Mouse (Mus musculus): ENCODE data around the gene Hpgds. TPM values are rescaled to one million over a fixed set of nuclear protein-coding genes. Genes with fewer than 3 reads are reported as not detected.

Hpgds gene
- polyA plus RNA-seq (2016; fragmentation: Nextera tagmentation; extraction: Ambion mirVana): 0.54 and 1.4 TPM in 2 replicates

DNA sequence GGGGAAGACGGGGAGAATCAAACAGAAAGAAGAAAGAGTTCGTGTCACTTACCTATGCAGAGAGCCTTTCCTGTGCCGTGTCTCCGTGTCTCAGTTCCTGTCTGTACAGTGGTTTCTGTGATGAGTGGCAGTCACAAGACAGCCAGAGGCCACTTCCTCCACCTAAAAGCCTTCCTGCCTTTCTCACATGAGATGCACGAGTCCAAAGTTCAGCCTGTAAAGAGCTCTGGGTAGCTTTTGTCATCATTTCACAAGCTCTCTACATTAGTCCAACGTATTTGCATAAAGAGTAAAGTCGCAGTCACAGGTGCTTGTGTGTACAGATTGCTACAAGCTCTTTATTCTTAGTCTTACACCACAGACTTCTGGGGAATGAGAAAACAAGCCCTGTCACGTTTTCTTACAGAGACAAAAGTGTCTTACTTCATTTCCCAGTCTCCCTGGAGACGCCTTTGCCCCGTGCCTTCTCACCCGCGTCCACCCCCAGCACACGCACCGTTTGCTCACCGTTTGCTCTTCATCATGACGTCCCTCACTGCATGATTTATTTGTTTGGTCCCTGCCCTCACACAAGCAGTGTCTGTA, at the start of gene Hpgds:
TSS of gene Hpgds (minus strand) at position 288 of the 585 bp plus-strand sequence.
- Histone ChIP-seq H3K4me1 (no peaks in the 10 kb centered on the region), H3K4me3 (no peak within 1 kb of the TSS), H3K36me3 (no peaks in the 10 kb centered on the region), H3K27ac (no peak within 1 kb of the TSS), H3K9me3 (no peaks in the 10 kb centered on the region), H3K27me3 (ENCODE audit: insufficient read depth, poor library complexity, severe bottlenecking) (no peaks in the 10 kb centered on the region)
- WGBS: 71% methylated on average over 16 of the region's 16 CpGs
- DNase-seq (ENCODE audit: low spot score): no peak

DNA sequence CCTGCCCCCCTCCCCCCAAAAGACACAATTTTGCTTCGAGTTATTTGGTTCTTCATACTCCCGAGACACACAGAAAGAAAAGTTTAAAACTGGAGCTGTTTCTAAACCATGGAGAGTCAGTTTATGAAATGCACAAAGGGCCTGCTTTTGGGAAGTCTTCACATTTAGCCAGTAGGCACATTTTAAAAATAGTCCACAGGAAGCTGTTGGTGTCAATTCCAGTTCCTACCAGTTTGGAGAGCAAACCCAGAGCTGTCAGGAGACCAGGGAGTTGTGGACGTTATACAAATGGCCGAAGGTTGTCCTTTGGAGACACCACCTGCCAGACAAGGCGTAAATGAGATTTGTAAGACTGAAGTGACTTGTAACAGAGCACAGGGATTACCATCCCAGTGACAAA, 20.3 kb upstream of the Hpgds start:
- peaks cover 5% of the 10 kb centered on the region; the same call in 1 of the 2 replicates for H3K4me1 ChIP-seq
- peak overlapping the region; percentile 36; the same call in 1 of the 2 replicates for H3K27ac ChIP-seq
- WGBS: 38% methylated on average over 5 of the region's 5 CpGs

DNA sequence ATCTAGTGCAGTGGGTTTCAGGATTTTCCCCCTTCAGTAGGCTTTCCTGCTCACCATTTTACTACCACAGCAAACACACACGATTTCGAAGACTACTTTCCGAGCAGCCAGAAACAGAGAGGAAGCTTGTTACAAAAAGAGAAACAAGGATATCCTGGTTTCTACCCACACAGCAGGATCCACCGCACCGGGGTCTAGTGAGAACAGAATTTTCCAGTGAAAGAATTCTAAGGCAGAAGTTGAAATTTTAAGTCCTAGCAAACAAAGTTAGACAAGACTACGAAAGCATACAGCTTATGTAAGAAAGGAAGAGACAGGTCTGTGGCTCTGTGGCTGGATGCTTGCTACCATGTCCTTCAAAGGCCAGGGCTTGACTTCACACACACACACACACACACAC, 19.4 kb upstream of the Hpgds start:
- H3K27me3 ChIP-seq (ENCODE audit: insufficient read depth, poor library complexity, severe bottlenecking): no peaks in the 10 kb centered on the region
- peak overlapping the region; percentile 42; the same call in 1 of the 2 replicates for H3K27ac ChIP-seq
- no peaks in the 10 kb centered on the region for H3K36me3 ChIP-seq
- no peak for DNase-seq (ENCODE audit: low spot score)
- H3K4me3 ChIP-seq: no peak overlapping the region
- H3K4me1 ChIP-seq: peaks cover 5% of the 10 kb centered on the region; the same call in 1 of the 2 replicates
- H3K9me3 ChIP-seq: no peaks in the 10 kb centered on the region
- 72% methylated on average over 6 of the region's 6 CpGs for WGBS

More for the DNA sequence above, 20.3 kb upstream of the Hpgds start:
- Histone ChIP-seq H3K4me3 (no peak overlapping the region), H3K9me3 (no peaks in the 10 kb centered on the region), H3K36me3 (no peaks in the 10 kb centered on the region), H3K27me3 (ENCODE audit: insufficient read depth, poor library complexity, severe bottlenecking) (no peaks in the 10 kb centered on the region)
- DNase-seq (ENCODE audit: low spot score): no peak

DNA sequence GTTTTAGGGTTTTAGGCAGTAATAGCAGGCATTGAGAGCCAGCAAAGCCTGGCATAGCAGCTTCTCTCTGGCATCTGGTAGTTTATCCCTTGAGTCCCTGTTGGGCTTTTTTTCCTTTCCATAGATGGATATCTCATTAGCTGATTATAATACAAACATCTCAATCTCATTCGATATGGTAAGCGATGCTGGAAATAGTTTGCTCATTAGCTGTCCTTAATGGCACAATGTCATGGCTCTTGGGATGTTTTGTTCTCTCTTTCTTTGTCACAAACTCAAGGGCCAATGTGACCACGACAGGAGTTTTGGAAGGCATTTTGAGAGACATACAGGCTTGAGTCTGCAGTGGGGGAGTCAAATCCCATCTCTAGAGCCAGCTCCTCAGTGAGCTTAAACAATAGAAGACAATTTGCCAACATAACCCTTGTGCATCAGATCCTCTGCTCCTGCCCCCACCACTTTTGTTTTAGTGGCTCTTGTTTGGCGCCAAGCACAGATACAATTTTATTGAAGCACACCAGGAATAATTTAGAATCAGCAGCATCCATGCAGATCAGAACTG, 14.8 kb upstream of the Hpgds start:
- no peaks in the 10 kb centered on the region for H3K36me3 ChIP-seq
- no peaks in the 10 kb centered on the region for H3K4me1 ChIP-seq
- no peak for DNase-seq (ENCODE audit: low spot score)
- H3K4me3 ChIP-seq: no peak overlapping the region
- H3K27me3 ChIP-seq (ENCODE audit: insufficient read depth, poor library complexity, severe bottlenecking): no peaks in the 10 kb centered on the region
- no peak overlapping the region for H3K27ac ChIP-seq
- 80% methylated on average over 4 of the region's 4 CpGs for WGBS
- H3K9me3 ChIP-seq: no peaks in the 10 kb centered on the region

DNA sequence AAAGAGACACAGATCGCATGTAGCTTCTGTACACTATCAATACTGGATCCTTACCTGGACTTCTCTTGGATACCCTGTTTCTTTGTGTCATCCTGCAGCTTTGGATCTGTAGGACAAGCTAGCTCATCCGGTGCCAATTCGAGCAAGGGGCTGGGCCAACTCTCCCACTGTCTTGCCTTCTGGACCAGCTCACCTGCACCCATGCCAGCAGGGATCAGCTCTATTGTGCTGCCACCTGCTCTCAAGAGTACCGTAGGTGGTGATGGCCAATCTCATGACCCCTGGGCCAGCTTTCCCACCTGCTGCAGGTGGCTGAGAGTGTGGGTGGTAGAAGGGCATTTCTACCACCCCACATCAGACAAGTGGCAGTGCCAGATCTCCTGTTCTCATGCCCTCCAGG, 12.3 kb upstream of the Hpgds start:
- Histone ChIP-seq H3K4me1 (no peaks in the 10 kb centered on the region), H3K27me3 (ENCODE audit: insufficient read depth, poor library complexity, severe bottlenecking) (no peaks in the 10 kb centered on the region), H3K36me3 (no peaks in the 10 kb centered on the region), H3K27ac (no peak overlapping the region), H3K4me3 (no peak overlapping the region), H3K9me3 (no peaks in the 10 kb centered on the region)
- no peak for DNase-seq (ENCODE audit: low spot score)
- 91% methylated on average over 4 of the region's 4 CpGs for WGBS

DNA sequence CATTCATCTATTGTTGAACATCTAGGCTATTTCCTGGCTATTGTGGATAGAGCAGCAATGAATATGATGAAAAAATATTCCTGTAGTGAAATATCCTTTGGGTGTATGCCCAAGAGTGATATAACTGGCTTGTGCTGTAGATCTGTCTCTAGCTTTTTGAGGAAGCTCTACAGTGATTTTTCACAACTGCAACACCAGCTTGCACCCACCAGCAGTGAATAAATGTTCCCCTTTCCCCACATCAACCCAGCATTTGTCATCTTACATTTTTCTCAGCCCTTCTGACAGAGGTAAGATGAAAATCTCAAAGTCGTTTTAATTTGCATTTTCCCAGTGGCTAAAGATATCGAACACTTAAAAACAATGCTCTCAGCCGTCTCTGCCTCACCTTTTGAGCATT, 8.9 kb upstream of the Hpgds start:
- H3K4me1 ChIP-seq: no peaks in the 10 kb centered on the region
- H3K36me3 ChIP-seq: no peaks in the 10 kb centered on the region
- H3K4me3 ChIP-seq: no peak overlapping the region
- no peaks in the 10 kb centered on the region for H3K27me3 ChIP-seq (ENCODE audit: insufficient read depth, poor library complexity, severe bottlenecking)
- 64% methylated on average over 3 of the region's 3 CpGs for WGBS
- H3K27ac ChIP-seq: no peak overlapping the region
- H3K9me3 ChIP-seq: no peaks in the 10 kb centered on the region
- DNase-seq (ENCODE audit: low spot score): no peak

DNA sequence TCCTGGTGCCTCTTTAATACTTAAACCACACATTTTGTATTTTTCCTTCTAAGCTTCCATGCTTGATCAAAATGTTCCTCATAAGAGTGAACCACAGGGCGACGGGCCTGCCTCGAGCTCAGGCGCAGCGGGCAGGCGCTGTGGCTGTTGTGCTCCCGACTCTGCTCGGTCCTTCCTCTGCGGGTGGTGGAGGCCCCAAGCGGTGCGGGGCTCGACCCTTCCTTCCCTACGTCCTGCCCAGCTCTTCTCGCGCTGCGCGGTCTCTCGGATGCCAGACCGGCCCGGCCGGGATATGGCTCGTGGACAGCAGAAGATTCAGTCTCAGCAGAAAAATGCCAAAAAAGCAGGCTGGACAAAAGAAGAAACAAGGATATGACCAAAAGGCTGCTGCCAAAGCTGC, 6.0 kb upstream of the Hpgds start:
- no peaks in the 10 kb centered on the region for H3K27me3 ChIP-seq (ENCODE audit: insufficient read depth, poor library complexity, severe bottlenecking)
- H3K9me3 ChIP-seq: no peaks in the 10 kb centered on the region
- no peaks in the 10 kb centered on the region for H3K36me3 ChIP-seq
- no peak for DNase-seq (ENCODE audit: low spot score)
- H3K27ac ChIP-seq: no peak overlapping the region
- peak overlapping the region; percentile 39; the same call in 1 of the 2 replicates for H3K4me3 ChIP-seq
- H3K4me1 ChIP-seq: no peaks in the 10 kb centered on the region
- WGBS: 8% methylated on average over 22 of the region's 22 CpGs

DNA sequence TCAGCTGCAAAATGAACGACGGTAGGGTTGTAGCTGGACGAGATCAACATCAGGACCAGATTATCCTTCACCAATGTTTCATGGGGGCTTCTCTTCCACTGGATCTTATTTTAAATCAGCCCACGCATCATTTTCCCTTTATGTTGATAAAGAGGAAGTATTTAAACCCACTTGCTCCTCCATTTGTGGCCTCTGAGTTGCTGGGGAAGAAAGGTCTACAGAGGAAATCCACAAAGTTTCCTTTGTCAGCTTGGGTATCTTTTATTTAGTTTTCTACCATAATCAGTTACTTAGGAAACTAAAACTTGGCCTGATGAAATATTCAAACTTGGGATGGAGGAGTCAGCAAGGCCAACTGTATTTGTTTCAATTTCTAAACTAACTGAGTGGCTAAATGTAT, 1.7 kb upstream of the Hpgds start:
- H3K27me3 ChIP-seq (ENCODE audit: insufficient read depth, poor library complexity, severe bottlenecking): no peaks in the 10 kb centered on the region
- no peak for DNase-seq (ENCODE audit: low spot score)
- H3K4me1 ChIP-seq: no peaks in the 10 kb centered on the region
- no peaks in the 10 kb centered on the region for H3K36me3 ChIP-seq
- H3K9me3 ChIP-seq: no peaks in the 10 kb centered on the region
- 86% methylated on average over 4 of the region's 4 CpGs for WGBS
- H3K4me3 ChIP-seq: no peak overlapping the region
- H3K27ac ChIP-seq: no peak overlapping the region

DNA sequence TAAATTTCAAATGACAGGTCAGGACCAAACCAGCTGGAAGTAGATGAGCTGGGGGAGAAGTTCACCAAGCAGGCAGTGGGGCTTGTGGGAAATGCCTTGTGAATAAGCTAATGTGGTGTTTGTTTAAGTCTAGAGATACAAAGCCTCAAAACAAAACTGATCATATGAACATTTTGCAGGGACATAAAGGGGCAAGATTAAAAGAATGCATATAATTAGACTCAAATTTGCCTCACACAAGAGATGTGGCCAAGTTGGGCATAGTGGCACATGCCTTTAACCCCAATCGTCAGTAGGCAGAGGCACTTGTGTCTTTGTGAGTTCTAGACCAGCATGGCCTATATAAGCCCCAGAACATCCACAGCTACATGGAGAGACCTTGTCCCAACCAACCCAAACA, 2.4 kb downstream of the Hpgds start:
- Histone ChIP-seq H3K4me1 (no peaks in the 10 kb centered on the region), H3K9me3 (no peaks in the 10 kb centered on the region), H3K4me3 (no peak overlapping the region), H3K36me3 (no peaks in the 10 kb centered on the region), H3K27me3 (ENCODE audit: insufficient read depth, poor library complexity, severe bottlenecking) (no peaks in the 10 kb centered on the region), H3K27ac (no peak overlapping the region)
- DNase-seq (ENCODE audit: low spot score): no peak
- WGBS: 87% methylated on average over 1 of the region's 1 CpGs

DNA sequence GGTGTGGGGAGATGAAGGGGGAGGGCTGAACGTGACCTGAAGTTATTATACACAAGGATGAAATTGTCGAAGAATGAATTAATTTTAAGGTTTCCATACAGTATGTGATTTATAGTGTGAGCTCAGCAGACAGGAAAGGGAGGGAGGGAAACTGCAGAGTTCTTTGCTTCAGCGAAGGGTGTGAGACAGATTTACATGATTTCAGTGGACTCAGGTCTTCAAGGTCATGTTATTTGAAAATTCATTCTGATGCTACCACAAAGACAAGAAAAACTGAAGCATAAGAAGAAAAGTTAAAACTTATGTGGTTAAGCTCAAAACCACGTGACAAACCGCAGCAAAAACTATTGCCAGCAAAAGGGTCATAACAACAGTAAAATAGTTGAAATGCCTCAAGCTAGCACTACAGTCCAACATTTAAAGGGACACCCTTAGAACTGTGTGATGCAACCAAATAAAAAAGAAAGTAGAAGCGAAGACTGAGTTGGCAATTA, 3.9 kb downstream of the Hpgds start:
- H3K4me1 ChIP-seq: no peaks in the 10 kb centered on the region
- WGBS: 85% methylated on average over 6 of the region's 6 CpGs
- no peak for DNase-seq (ENCODE audit: low spot score)
- H3K36me3 ChIP-seq: no peaks in the 10 kb centered on the region
- H3K27me3 ChIP-seq (ENCODE audit: insufficient read depth, poor library complexity, severe bottlenecking): no peaks in the 10 kb centered on the region
- no peak overlapping the region for H3K27ac ChIP-seq
- no peak overlapping the region for H3K4me3 ChIP-seq
- H3K9me3 ChIP-seq: no peaks in the 10 kb centered on the region

DNA sequence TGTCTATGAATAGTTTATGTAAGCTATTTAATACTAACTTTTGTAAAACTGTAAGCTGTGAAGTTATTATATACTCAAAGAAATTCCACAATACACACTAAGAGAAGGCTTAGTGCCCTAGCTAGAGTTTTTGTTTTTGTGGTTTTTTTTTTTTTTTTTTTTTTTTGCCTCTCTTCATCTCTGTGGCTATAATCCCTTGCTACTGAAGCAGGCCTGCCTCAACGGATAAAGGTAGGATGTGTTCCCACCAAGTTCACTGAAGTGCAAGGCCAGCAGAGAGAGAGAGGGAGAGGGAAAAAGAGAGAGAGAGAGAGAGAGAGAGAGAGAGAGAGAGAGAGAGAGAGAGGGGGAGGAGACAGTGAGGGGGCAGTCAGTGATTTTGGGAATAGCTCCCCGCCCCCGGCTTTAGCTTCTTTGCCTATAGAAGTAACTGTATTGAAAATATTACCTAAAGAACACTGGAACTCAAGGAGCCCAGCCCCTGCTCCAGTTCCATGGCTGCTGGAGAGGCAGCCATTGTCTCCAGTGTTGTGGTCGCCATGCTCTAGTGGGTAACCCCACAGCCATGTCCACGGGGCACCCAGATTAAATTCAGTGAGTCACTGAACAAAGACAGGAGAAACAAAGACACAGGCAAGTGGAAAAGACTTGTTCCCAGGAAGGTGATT, 4.5 kb downstream of the Hpgds start:
- Histone ChIP-seq H3K27me3 (ENCODE audit: insufficient read depth, poor library complexity, severe bottlenecking) (no peaks in the 10 kb centered on the region), H3K9me3 (no peaks in the 10 kb centered on the region), H3K27ac (no peak overlapping the region), H3K4me1 (no peaks in the 10 kb centered on the region), H3K4me3 (no peak overlapping the region), H3K36me3 (no peaks in the 10 kb centered on the region)
- no peak for DNase-seq (ENCODE audit: low spot score)
- 65% methylated on average over 5 of the region's 5 CpGs for WGBS

DNA sequence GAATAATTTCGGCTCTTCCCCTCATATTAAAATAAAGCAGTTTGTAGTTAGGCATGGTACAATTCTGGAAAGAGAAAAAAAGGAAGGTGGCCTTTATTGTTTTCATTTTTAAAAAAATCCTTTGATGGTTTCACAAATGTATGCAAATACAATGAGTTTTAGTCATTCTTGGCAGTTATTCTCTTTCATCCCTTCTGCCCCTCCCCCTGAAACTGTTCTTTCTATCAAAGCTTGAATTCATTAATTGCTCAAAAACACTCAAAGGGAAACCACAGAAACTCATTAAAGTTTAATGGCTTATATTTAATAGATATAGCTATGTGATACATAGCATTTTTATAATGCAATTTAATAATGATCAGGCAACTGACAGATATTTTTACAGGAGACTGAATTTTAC, 6.5 kb downstream of the Hpgds start:
- 88% methylated on average over 1 of the region's 1 CpGs for WGBS
- Histone ChIP-seq H3K4me1 (no peaks in the 10 kb centered on the region), H3K27ac (no peak overlapping the region), H3K9me3 (no peaks in the 10 kb centered on the region), H3K27me3 (ENCODE audit: insufficient read depth, poor library complexity, severe bottlenecking) (no peaks in the 10 kb centered on the region), H3K4me3 (no peak overlapping the region), H3K36me3 (no peaks in the 10 kb centered on the region)
- DNase-seq (ENCODE audit: low spot score): no peak

DNA sequence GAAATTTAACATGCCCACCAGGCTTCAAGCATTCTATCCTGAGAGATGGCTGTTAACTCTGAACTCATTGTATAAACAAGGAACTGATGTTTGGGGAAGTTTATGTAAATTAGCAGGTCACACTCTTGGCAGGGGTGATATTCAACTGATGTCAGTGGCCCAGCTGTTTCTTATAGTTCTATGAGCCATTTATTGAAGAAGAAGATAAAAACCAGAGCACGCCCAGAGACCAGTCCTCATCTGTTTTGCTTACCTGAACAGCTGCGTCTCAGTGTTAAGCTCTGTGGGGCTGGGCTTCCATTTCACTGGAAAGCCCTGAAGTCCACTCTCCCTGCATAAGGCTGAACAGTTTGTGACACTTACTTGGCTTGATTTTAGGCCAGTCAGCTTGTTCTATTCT, 6.9 kb downstream of the Hpgds start:
- 50% methylated on average over 2 of the region's 2 CpGs for WGBS

More for the DNA sequence above, 6.9 kb downstream of the Hpgds start:
- Histone ChIP-seq H3K4me3 (no peak overlapping the region), H3K36me3 (no peaks in the 10 kb centered on the region), H3K9me3 (no peaks in the 10 kb centered on the region), H3K27me3 (ENCODE audit: insufficient read depth, poor library complexity, severe bottlenecking) (no peaks in the 10 kb centered on the region), H3K4me1 (no peaks in the 10 kb centered on the region), H3K27ac (no peak overlapping the region)
- no peak for DNase-seq (ENCODE audit: low spot score)

Measured in heart, embryonic 10.5 days (tissue).